ENCODE assay signal across 21 mouse cellular contexts in genomic region chr19:43896441-43896840, GRCm38 (mm10). TPM values are rescaled to one million over a fixed set of nuclear protein-coding genes. Genes with fewer than 3 reads are reported as not detected.
A peak's percentile ranks its signal among the peaks of the same experiment; 100 is the strongest.
DNase-seq lines count a peak whose midpoint lies in the region; ATAC-seq and TF ChIP-seq lines count a peak whose summit lies in the region.
"Had no signal": no experiment of that assay in that cellular context is flagged by ENCODE, and none has a peak within 500 bp of the region (broad histone marks: within the 10 kb centered on the region; RNA-seq: fewer than 3 reads in every experiment).

No protein-coding gene starts in this region.

- peaks cover 8% of the 10 kb centered on the region; the same call in 1 of the 2 replicates for H3K36me3 ChIP-seq in forebrain, postnatal 0 days (ENCODE audit: insufficient read depth)
- peaks cover 9% of the 10 kb centered on the region for H3K36me3 ChIP-seq in forebrain, embryonic 13.5 days (ENCODE audit: poor library complexity, severe bottlenecking)

- no peak overlapping the region for H3K9ac ChIP-seq in forebrain, postnatal 0 days
- H3K9ac ChIP-seq in forebrain, embryonic 13.5 days, result no peak overlapping the region
- H3K9ac ChIP-seq: embryonic facial prominence, embryonic 13.5 days; hindbrain, embryonic 15.5 days had no signal

- no peak overlapping the region for H3K4me3 ChIP-seq in forebrain, postnatal 0 days (ENCODE audit: low read depth, low read length)
- no peak overlapping the region for H3K4me3 ChIP-seq in forebrain, embryonic 13.5 days
- H3K4me3 ChIP-seq: embryonic facial prominence, embryonic 13.5 days; hindbrain, embryonic 15.5 days; myocyte had no signal

- H3K27ac ChIP-seq in forebrain, postnatal 0 days (ENCODE audit: low read depth, low read length), result no peak overlapping the region
- no peak overlapping the region for H3K27ac ChIP-seq in forebrain, embryonic 13.5 days
- H3K27ac ChIP-seq: embryonic facial prominence, embryonic 13.5 days; hindbrain, embryonic 15.5 days had no signal

- H3K4me1 ChIP-seq in forebrain, postnatal 0 days (ENCODE audit: insufficient read depth), result no peaks in the 10 kb centered on the region
- no peaks in the 10 kb centered on the region for H3K4me1 ChIP-seq in forebrain, embryonic 13.5 days
- H3K4me1 ChIP-seq: embryonic facial prominence, embryonic 13.5 days; hindbrain, embryonic 15.5 days had no signal

- 0 out of 2 replicates have a peak, but pooled peaks have one; percentile 42 for ATAC-seq in forebrain, postnatal 0 days
- no peak for ATAC-seq in forebrain, embryonic 13.5 days
- ATAC-seq in megakaryocyte-erythroid progenitor cell, adult 5-6 weeks (replicated peaks; ENCODE audit: low FRiP score, low TSS enrichment, poor library complexity, severe bottlenecking), result no peak
- ATAC-seq: intestine, embryonic 16.5 days had no signal

- DNase-seq in forebrain, postnatal 0 days, result no peak
- DNase-seq in right cerebral cortex, adult 2 months (ENCODE audit: low spot score in 2 of 2), result peak; percentile 45 to 48
- DNase-seq in right cerebral cortex, postnatal 10 days (ENCODE audit: low spot score in 2 of 2), result no peak
- peak; percentile 77 for DNase-seq in brain, adult 2 months (ENCODE audit: low read depth, low spot score)
- DNase-seq in urinary bladder, postnatal 25 days (ENCODE audit: low spot score), result no peak
- DNase-seq in cerebellum, postnatal 36 days, result no peak
- DNase-seq: cerebellum, adult 18-20 months; heart, postnatal 14 days; liver; lung, adult 2 months; lung, postnatal 36 days; retina, postnatal 1 day had no signal

- H3K4me2 ChIP-seq in forebrain, postnatal 0 days (ENCODE audit: low read depth), result no peak overlapping the region
- no peak overlapping the region for H3K4me2 ChIP-seq in forebrain, embryonic 13.5 days
- H3K4me2 ChIP-seq: embryonic facial prominence, embryonic 13.5 days; heart, embryonic 11.5 days; hindbrain, embryonic 15.5 days; midbrain, embryonic 11.5 days had no signal

- no peaks in the 10 kb centered on the region for H3K9me3 ChIP-seq in forebrain, postnatal 0 days (ENCODE audit: low read length)
- no peaks in the 10 kb centered on the region for H3K9me3 ChIP-seq in forebrain, embryonic 13.5 days (replicated peaks)
- H3K9me3 ChIP-seq: embryonic facial prominence, embryonic 13.5 days; hindbrain, embryonic 15.5 days had no signal

- WGBS in forebrain, postnatal 0 days, result 87% methylated on average over 14 of the region's 14 CpGs
- WGBS in forebrain, embryonic 13.5 days, result 91% methylated on average over 14 of the region's 14 CpGs

- H3K27me3 ChIP-seq in forebrain, postnatal 0 days (ENCODE audit: insufficient read depth, low read length), result no peaks in the 10 kb centered on the region; the same call in 1 of the 2 replicates
- H3K27me3 ChIP-seq in forebrain, embryonic 13.5 days, result no peaks in the 10 kb centered on the region
- H3K27me3 ChIP-seq: CH12.LX; embryonic facial prominence, embryonic 13.5 days; hindbrain, embryonic 15.5 days had no signal

- no peak for TF ChIP-seq CTCF in forebrain, postnatal 0 days (IDR thresholded peaks at IDR 0.05; ENCODE audit: low read depth)

RNA-seq across cellular contexts. Expression of gene Dnmbp, which starts 43.5 kb away (rescaled TPM):
- 8.2 and 12.7 TPM in 2 replicates for total RNA-seq in forebrain, postnatal 0 days (2014; rRNA removed)
- 3.3 and 5.2 TPM in 2 replicates for polyA plus RNA-seq in forebrain, postnatal 0 days (2015; fragmentation: Nextera tagmentation; extraction: Ambion mirVana)
- 11.6 and 12.4 TPM in 2 replicates for polyA plus RNA-seq in forebrain, embryonic 13.5 days (2015; fragmentation: Nextera tagmentation; extraction: Ambion mirVana)
- total RNA-seq in megakaryocyte-erythroid progenitor cell, adult 5-6 weeks (2014; fragmentation: Nextera tagmentation), result 2.1 and 5.0 TPM in 2 replicates
- total RNA-seq in megakaryocyte-erythroid progenitor cell, adult 5-6 weeks (2017), result 1.8 and 1.9 TPM in 2 replicates

Comparison
In these comparisons a context has a peak if more than half of its experiments do, and no peak if none do; other contexts are left out.
1. DNase-seq: peak in right cerebral cortex, adult 2 months (2 of 2) and brain, adult 2 months (single experiment); none in forebrain, postnatal 0 days (single experiment), right cerebral cortex, postnatal 10 days (0 of 2), urinary bladder, postnatal 25 days (single experiment) and cerebellum, postnatal 36 days (0 of 2).